Comparison of ENCODE assay signal across 8 mouse cellular contexts in genomic region chr11:17952791-17953190, GRCm38 (mm10). TPM values are rescaled to one million over a fixed set of nuclear protein-coding genes. Genes with fewer than 3 reads are reported as not detected.
DNase-seq lines count a peak whose midpoint lies in the region; ATAC-seq and TF ChIP-seq lines count a peak whose summit lies in the region.

No protein-coding gene starts in this region.

- H3K4me3 ChIP-seq in heart, embryonic 11.5 days (ENCODE audit: low read depth, low read length), result peak overlapping the region; percentile 77
- H3K4me3 ChIP-seq in ES-Bruce4 (ENCODE audit: low read depth, low read length), result peak overlapping the region; percentile 85
- peak overlapping the region; percentile 98 for H3K4me3 ChIP-seq in forebrain, embryonic 16.5 days (replicated peaks; ENCODE audit: low read length)

- TF ChIP-seq CTCF in ES-Bruce4 (IDR thresholded peaks at IDR 0.05; ENCODE audit: low read depth, low read length), result no peak

- peak overlapping the region; percentile 76 for H3K4me2 ChIP-seq in heart, embryonic 11.5 days
- H3K4me2 ChIP-seq in forebrain, embryonic 16.5 days (ENCODE audit: low read length), result peak overlapping the region; percentile 59

- H3K36me3 ChIP-seq in heart, embryonic 11.5 days (ENCODE audit: control insufficient read depth, insufficient read depth, low read length), result peaks cover 9% of the 10 kb centered on the region
- H3K36me3 ChIP-seq in ES-Bruce4 (ENCODE audit: control insufficient read depth, insufficient read depth, low read length, poor library complexity, severe bottlenecking), result peaks cover 26% of the 10 kb centered on the region
- 0 out of 2 replicates have a peak, but pooled peaks cover 2% of the 10 kb centered on the region for H3K36me3 ChIP-seq in forebrain, embryonic 16.5 days (ENCODE audit: control insufficient read depth, insufficient read depth)

- 2% methylated on average over 3 of the region's 3 CpGs for WGBS in heart, embryonic 11.5 days (ENCODE audit: insufficient replicate concordance)
- 3% methylated on average over 3 of the region's 3 CpGs for WGBS in forebrain, embryonic 16.5 days

- TF ChIP-seq POLR2A in ES-Bruce4 (IDR thresholded peaks at IDR 0.05; ENCODE audit: insufficient read depth, low read length), result no peak

- no peaks in the 10 kb centered on the region; the same call in 1 of the 2 replicates for H3K4me1 ChIP-seq in heart, embryonic 11.5 days (ENCODE audit: control insufficient read depth, insufficient read depth, low read length)
- no peaks in the 10 kb centered on the region for H3K4me1 ChIP-seq in ES-Bruce4 (ENCODE audit: control insufficient read depth, insufficient read depth, low read length)
- H3K4me1 ChIP-seq in forebrain, embryonic 16.5 days (replicated peaks; ENCODE audit: control insufficient read depth, insufficient read depth, low read length), result 0 out of 2 replicates have a peak, but pooled peaks cover 10% of the 10 kb centered on the region

- DNase-seq in heart, adult 11 months, result no peak
- DNase-seq in urinary bladder, postnatal 25 days (ENCODE audit: low spot score), result no peak
- DNase-seq in gastrocnemius, adult 8-10 months (ENCODE audit: low spot score in 2 of 2), result no peak
- no peak for DNase-seq in retina, embryonic 14.5 days (ENCODE audit: low spot score)

- H3K9me3 ChIP-seq in heart, embryonic 11.5 days (replicated peaks; ENCODE audit: control insufficient read depth, low read length), result no peaks in the 10 kb centered on the region
- no peaks in the 10 kb centered on the region for H3K9me3 ChIP-seq in ES-Bruce4 (replicated peaks; ENCODE audit: control insufficient read depth, insufficient read depth, low read length, poor library complexity, severe bottlenecking)
- no peaks in the 10 kb centered on the region for H3K9me3 ChIP-seq in forebrain, embryonic 16.5 days (ENCODE audit: control insufficient read depth, low read length)

- peak overlapping the region; percentile 89 for H3K27ac ChIP-seq in heart, embryonic 11.5 days (ENCODE audit: low read depth, low read length)
- H3K27ac ChIP-seq in ES-Bruce4 (ENCODE audit: insufficient read depth, low read length), result no peak overlapping the region
- peak overlapping the region; percentile 97 for H3K27ac ChIP-seq in forebrain, embryonic 16.5 days (ENCODE audit: low read length)

- H3K9ac ChIP-seq in heart, embryonic 11.5 days (ENCODE audit: low read depth, low read length), result peak overlapping the region; percentile 88
- peak overlapping the region; percentile 89 for H3K9ac ChIP-seq in ES-Bruce4 (ENCODE audit: low read depth, poor library complexity, severe bottlenecking)
- peak overlapping the region; percentile 87 for H3K9ac ChIP-seq in forebrain, embryonic 16.5 days (replicated peaks; ENCODE audit: low read depth, low read length)

- no peaks in the 10 kb centered on the region for H3K27me3 ChIP-seq in heart, embryonic 11.5 days (ENCODE audit: control insufficient read depth, insufficient read depth, low read length)
- H3K27me3 ChIP-seq in ES-Bruce4 (ENCODE audit: control insufficient read depth, insufficient read depth, low read length, poor library complexity, severe bottlenecking), result no peaks in the 10 kb centered on the region
- no peaks in the 10 kb centered on the region for H3K27me3 ChIP-seq in forebrain, embryonic 16.5 days (replicated peaks; ENCODE audit: control insufficient read depth, insufficient read depth, low read length)

- ATAC-seq in heart, embryonic 11.5 days (replicated peaks; ENCODE audit: insufficient number of reproducible peaks, low FRiP score, low TSS enrichment), result no peak
- no peak for ATAC-seq in forebrain, embryonic 16.5 days
- ATAC-seq in megakaryocyte, adult 5-6 weeks (ENCODE audit: poor library complexity, severe bottlenecking), result 0 out of 2 replicates have a peak, but pooled peaks have one; percentile 10

- TF ChIP-seq EP300 in ES-Bruce4 (IDR thresholded peaks at IDR 0.05; ENCODE audit: insufficient read depth, low read depth, low read length), result no peak

RNA-seq across cellular contexts. Expression of gene Etaa1, which starts 0.9 kb away (rescaled TPM):
- 11.0 and 11.1 TPM in 2 replicates for polyA plus RNA-seq in heart, embryonic 11.5 days (2014; fragmentation: Nextera tagmentation; extraction: Ambion mirVana)
- polyA plus RNA-seq in ES-Bruce4 (2011; ENCODE audit: insufficient read depth, insufficient read length, low read depth, missing spikeins), result 27.9 and 28.3 TPM in 2 replicates
- polyA plus RNA-seq in forebrain, embryonic 16.5 days (2015; fragmentation: Nextera tagmentation; extraction: Ambion mirVana), result 7.6 and 9.2 TPM in 2 replicates
- 15.3 and 15.7 TPM in 2 replicates for total RNA-seq in megakaryocyte, adult 5-6 weeks (2015)
- total RNA-seq in megakaryocyte, adult 5-6 weeks (2017), result 12.2 and 13.9 TPM in 2 replicates
- total RNA-seq in gastrocnemius, adult 8-10 months (2022), result 1 to 10 TPM; 1.1 to 1.6 (median 1.4) TPM
